Mouse (Mus musculus) granulocyte monocyte progenitor cell, adult 5-6 weeks (primary cell): Measurements from ENCODE around the gene Dis3l2. TPM values are rescaled to one million over a fixed set of nuclear protein-coding genes. Genes with fewer than 3 reads are reported as not detected.

ENCODE experiments used
- ATAC-seq: replicated peaks from 2 replicates; pipeline ENCODE4 v1.8.0; 2016; ENCODE audit warnings: mild to moderate bottlenecking, moderate TSS enrichment, inconsistent platforms; ENCODE audit not compliant: poor library complexity, severe bottlenecking
- total RNA-seq, 2 experiments: library from RNA; stranded (forward) in 1 of 2; stranded (reverse) in 1 of 2; fragments of 200-712, 200-1000 nt in 1 of 2; fragments of >200 nt in 1 of 2; fragmentation: Nextera tagmentation in 1 of 2; gene quantifications; 2 replicates each; pipeline ENCODE4 v1.2.3; 2014 to 2017

Gene Dis3l2
- total RNA-seq, 2 experiments from 2014 or later, result 14.3 to 22.9 TPM

- no peak for ATAC-seq
Observed at GRCm38 (mm10) chr1:86718190-86718589, 14.6 kb downstream of the Dis3l2 start.

- ATAC-seq, result no peak
Observed at GRCm38 (mm10) chr1:86719391-86719790, 15.8 kb downstream of the Dis3l2 start.

- ATAC-seq, result no peak
Observed at GRCm38 (mm10) chr1:86733160-86733821, 29.7 kb downstream of the Dis3l2 start.

GRCm38 (mm10) chr1:86736414-86736813, 32.8 kb downstream of the Dis3l2 start:
- ATAC-seq, result no peak

- ATAC-seq, result no peak
Observed at GRCm38 (mm10) chr1:86742896-86743295, 39.3 kb downstream of the Dis3l2 start.

- no peak for ATAC-seq
Observed at GRCm38 (mm10) chr1:86747034-86747433, 43.4 kb downstream of the Dis3l2 start.

GRCm38 (mm10) chr1:86750094-86750493, 46.5 kb downstream of the Dis3l2 start:
- no peak for ATAC-seq

GRCm38 (mm10) chr1:86753416-86753815, 49.8 kb downstream of the Dis3l2 start:
- ATAC-seq, result no peak

GRCm38 (mm10) chr1:86754335-86754734, 50.7 kb downstream of the Dis3l2 start:
- no peak for ATAC-seq

- ATAC-seq, result no peak
Observed at GRCm38 (mm10) chr1:86758091-86758490, 54.5 kb downstream of the Dis3l2 start.

GRCm38 (mm10) chr1:86762161-86762560, 58.6 kb downstream of the Dis3l2 start:
- no peak for ATAC-seq

- ATAC-seq, result no peak
Observed at GRCm38 (mm10) chr1:86801241-86801640, 97.6 kb downstream of the Dis3l2 start.

GRCm38 (mm10) chr1:86811756-86812155, 108.1 kb downstream of the Dis3l2 start:
- ATAC-seq, result no peak

- no peak for ATAC-seq
Observed at GRCm38 (mm10) chr1:86822266-86822665, 118.7 kb downstream of the Dis3l2 start.

- ATAC-seq, result no peak
Observed at GRCm38 (mm10) chr1:86834351-86834987, 130.9 kb downstream of the Dis3l2 start.

- no peak for ATAC-seq
Observed at GRCm38 (mm10) chr1:86834988-86835387, 131.4 kb downstream of the Dis3l2 start.

- ATAC-seq, result no peak
Observed at GRCm38 (mm10) chr1:86850754-86851153, 147.1 kb downstream of the Dis3l2 start.

- peak; percentile 37 for ATAC-seq
Observed at GRCm38 (mm10) chr1:86858876-86859275, 155.3 kb downstream of the Dis3l2 start.

GRCm38 (mm10) chr1:86859371-86859770, 155.8 kb downstream of the Dis3l2 start:
- ATAC-seq, result no peak

GRCm38 (mm10) chr1:86873745-86874144, 170.1 kb downstream of the Dis3l2 start:
- ATAC-seq, result no peak

GRCm38 (mm10) chr1:86878743-86879142, 175.1 kb downstream of the Dis3l2 start:
- no peak for ATAC-seq

GRCm38 (mm10) chr1:86879547-86879946, 175.9 kb downstream of the Dis3l2 start:
- no peak for ATAC-seq
